Mouse (Mus musculus) kidney, embryonic 15.5 days (tissue): Measurements from ENCODE around the gene Hba-x. TPM values are rescaled to one million over a fixed set of nuclear protein-coding genes. Genes with fewer than 3 reads are reported as not detected.

Experiments
- ATAC-seq: fragments of 200-750 bp; cut with Nextera tagmentation; replicated peaks from 2 replicates; pipeline ENCODE4 v1.8.0; 2017; ENCODE audit warnings: moderate TSS enrichment; ENCODE audit not compliant: low FRiP score
- H3K27ac ChIP-seq: fragments of 300-500 bp; sonication (generic); 2 replicates; pipeline ENCODE4 v1.5.1; 2015; ENCODE audit warnings: mild to moderate bottlenecking, inconsistent platforms
- H3K27me3 ChIP-seq: fragments of 300-500 bp; sonication (generic); 2 replicates; pipeline ENCODE4 v1.6.1; 2015; ENCODE audit warnings: inconsistent platforms
- H3K36me3 ChIP-seq: fragments of 300-500 bp; sonication (generic); 2 replicates; pipeline ENCODE4 v1.6.1; 2015; ENCODE audit warnings: inconsistent platforms
- H3K4me1 ChIP-seq: fragments of 300-500 bp; sonication (generic); 2 replicates; pipeline ENCODE4 v1.6.1; 2015; ENCODE audit warnings: inconsistent platforms
- H3K4me2 ChIP-seq: fragments of 300-500 bp; sonication (generic); 2 replicates; pipeline ENCODE4 v1.6.1; 2015; ENCODE audit warnings: moderate library complexity, mild to moderate bottlenecking, inconsistent platforms
- H3K4me3 ChIP-seq: fragments of 300-500 bp; sonication (generic); replicated peaks from 2 replicates; pipeline ENCODE4 v1.5.1; 2015; ENCODE audit warnings: mild to moderate bottlenecking, inconsistent platforms
- H3K9ac ChIP-seq: fragments of 300-500 bp; sonication (generic); 2 replicates; pipeline ENCODE4 v1.6.1; 2015; ENCODE audit warnings: mild to moderate bottlenecking, inconsistent platforms
- H3K9me3 ChIP-seq: fragments of 300-500 bp; sonication (generic); replicated peaks from 2 replicates; pipeline ENCODE4 v1.6.1; 2016; ENCODE audit warnings: inconsistent platforms
- WGBS: fragments of 180-500 bp; shearing (Covaris S2); methylation state at CpG from one replicate; pipeline ENCODE4 v1.1.7; 2015; ENCODE audit warnings: mixed read lengths; 5-methylcytosine and 5-hydroxymethylcytosine counted together
- polyA plus RNA-seq: library from polyadenylated mRNA; unstranded; fragments of >200 nt; fragmentation: Nextera tagmentation; extraction: Ambion mirVana; gene quantifications from 2 replicates; pipeline ENCODE4 v1.2.1, GENCODE M21; 2015

Gene Hba-x
- polyA plus RNA-seq, 1 experiment from 2014 or later: 65.3 TPM

GRCm38 (mm10) chr11:32316009-32316408, 39.8 kb downstream of the Hba-x start:
- H3K4me1 ChIP-seq: no peaks in the 10 kb centered on the region
- H3K4me2 ChIP-seq: no peak overlapping the region
- WGBS: 83% methylated on average over 3 of the region's 3 CpGs
- no peak overlapping the region for H3K9ac ChIP-seq
- H3K27me3 ChIP-seq: 0 out of 2 replicates have a peak, but pooled peaks cover 4% of the 10 kb centered on the region
- no peaks in the 10 kb centered on the region for H3K36me3 ChIP-seq
- no peak overlapping the region for H3K4me3 ChIP-seq
- no peak overlapping the region for H3K27ac ChIP-seq
- ATAC-seq: no peak
- no peaks in the 10 kb centered on the region for H3K9me3 ChIP-seq

GRCm38 (mm10) chr11:32320507-32321195, 44.5 kb downstream of the Hba-x start:
- no peaks in the 10 kb centered on the region for H3K27me3 ChIP-seq
- H3K9me3 ChIP-seq: no peaks in the 10 kb centered on the region
- 72% methylated on average over 11 of the region's 11 CpGs for WGBS
- no peak overlapping the region for H3K4me3 ChIP-seq
- no peak overlapping the region for H3K9ac ChIP-seq
- peaks cover 8% of the 10 kb centered on the region; the same call in 1 of the 2 replicates for H3K4me1 ChIP-seq
- ATAC-seq: peak; percentile 48; the same call in 1 of the 2 replicates
- no peak overlapping the region for H3K27ac ChIP-seq
- no peak overlapping the region for H3K4me2 ChIP-seq
- H3K36me3 ChIP-seq: no peaks in the 10 kb centered on the region

GRCm38 (mm10) chr11:32321196-32321565, 45.0 kb downstream of the Hba-x start:
- no peak overlapping the region for H3K27ac ChIP-seq
- peaks cover 8% of the 10 kb centered on the region; the same call in 1 of the 2 replicates for H3K4me1 ChIP-seq
- H3K9me3 ChIP-seq: no peaks in the 10 kb centered on the region
- H3K4me3 ChIP-seq: no peak overlapping the region
- no peak overlapping the region for H3K9ac ChIP-seq
- no peak overlapping the region for H3K4me2 ChIP-seq
- 41% methylated on average over 8 of the region's 8 CpGs for WGBS
- peak; percentile 46; the same call in 1 of the 2 replicates for ATAC-seq
- no peaks in the 10 kb centered on the region for H3K27me3 ChIP-seq
- no peaks in the 10 kb centered on the region for H3K36me3 ChIP-seq

- H3K27me3 ChIP-seq: 0 out of 2 replicates have a peak, but pooled peaks cover 3% of the 10 kb centered on the region
Observed at GRCm38 (mm10) chr11:32324609-32325008, 48.4 kb downstream of the Hba-x start.

More at GRCm38 (mm10) chr11:32324609-32325008, 48.4 kb downstream of the Hba-x start:
- peak; percentile 72 for ATAC-seq
- no peaks in the 10 kb centered on the region for H3K9me3 ChIP-seq
- peak overlapping the region; percentile 53 for H3K4me2 ChIP-seq
- 10% methylated on average over 15 of the region's 15 CpGs for WGBS
- no peaks in the 10 kb centered on the region for H3K36me3 ChIP-seq
- H3K4me1 ChIP-seq: peaks cover 8% of the 10 kb centered on the region; the same call in 1 of the 2 replicates
- no peak overlapping the region for H3K27ac ChIP-seq
- no peak overlapping the region for H3K9ac ChIP-seq
- peak overlapping the region; percentile 26 for H3K4me3 ChIP-seq

Other genes starting within 250 kb of the Hba-x start
- gene Il9r, start 76.1 kb upstream of the Hba-x start, polyA plus RNA-seq: not detected in 2 replicates
- gene Snrnp25, start 71.0 kb upstream of the Hba-x start, polyA plus RNA-seq: 59.6 and 60.9 TPM in 2 replicates
- 48.7 and 55.4 TPM in 2 replicates for gene Rhbdf1, start 54.1 kb upstream of the Hba-x start, polyA plus RNA-seq
- 33.5 and 36.1 TPM in 2 replicates for gene Mpg, start 49.9 kb upstream of the Hba-x start, polyA plus RNA-seq
- 38.8 and 43.9 TPM in 2 replicates for gene Nprl3, start 8.7 kb upstream of the Hba-x start, polyA plus RNA-seq
- gene Hba-a1, start 7.1 kb downstream of the Hba-x start, polyA plus RNA-seq: 4,301 and 5,259 TPM in 2 replicates
- 2.3 and 2.5 TPM in 2 replicates for gene Hbq1b, start 10.6 kb downstream of the Hba-x start, polyA plus RNA-seq
- 11,555 and 13,702 TPM in 2 replicates for gene Hba-a2, start 20.1 kb downstream of the Hba-x start, polyA plus RNA-seq
- 0.53 and 0.80 TPM in 2 replicates for gene Hbq1a, start 23.7 kb downstream of the Hba-x start, polyA plus RNA-seq
- gene Sh3pxd2b, start 71.4 kb downstream of the Hba-x start, polyA plus RNA-seq: 18.2 and 21.8 TPM in 2 replicates
- 45.1 and 46.1 TPM in 2 replicates for gene Ubtd2, start 179.0 kb downstream of the Hba-x start, polyA plus RNA-seq